Mouse (Mus musculus) liver, postnatal 0 days (tissue): ENCODE measurements around the gene Kat2a. TPM values are rescaled to one million over a fixed set of nuclear protein-coding genes. Genes with fewer than 3 reads are reported as not detected.

ENCODE experiments used
- ATAC-seq: fragments of 200-750 bp; cut with Nextera tagmentation; 2 replicates; pipeline ENCODE4 v1.8.0; 2017; ENCODE audit warnings: mild to moderate bottlenecking, moderate library complexity
- DNase-seq: peaks from one replicate; pipeline ENCODE4 v3.0.0-alpha.2; 2016
- H3K27ac ChIP-seq: fragments of 300-500 bp; sonication (generic); 2 replicates; pipeline ENCODE4 v1.5.1; 2014; ENCODE audit warnings: antibody characterized with exemption, moderate library complexity, mild to moderate bottlenecking, low read depth
- H3K27me3 ChIP-seq: fragments of 300-500 bp; sonication (generic); 2 replicates; pipeline ENCODE4 v1.6.1; 2014; ENCODE audit warnings: low read length, control low read depth, mixed read lengths; ENCODE audit not compliant: insufficient read depth
- H3K36me3 ChIP-seq: fragments of 300-500 bp; sonication (generic); replicated peaks from 2 replicates; pipeline ENCODE4 v1.6.1; 2014; ENCODE audit warnings: mild to moderate bottlenecking, control low read depth, low read length, moderate library complexity, mixed read lengths; ENCODE audit not compliant: insufficient read depth
- H3K4me1 ChIP-seq: fragments of 300-500 bp; sonication (generic); 2 replicates; pipeline ENCODE4 v1.6.1; 2014; ENCODE audit warnings: antibody characterized with exemption, mild to moderate bottlenecking, control low read depth; ENCODE audit not compliant: insufficient read depth
- H3K4me2 ChIP-seq: fragments of 300-500 bp; sonication (generic); 2 replicates; pipeline ENCODE4 v1.6.1; 2014; ENCODE audit warnings: low read depth, mild to moderate bottlenecking, low read length, moderate library complexity, mixed read lengths
- H3K4me3 ChIP-seq: fragments of 300-500 bp; sonication (generic); 2 replicates; pipeline ENCODE4 v1.5.1; 2014; ENCODE audit warnings: low read depth, low read length
- H3K9ac ChIP-seq: fragments of 300-500 bp; sonication (generic); replicated peaks from 2 replicates; pipeline ENCODE4 v1.6.1; 2014; ENCODE audit warnings: mild to moderate bottlenecking, moderate library complexity
- H3K9me3 ChIP-seq: fragments of 300-500 bp; sonication (generic); 2 replicates; pipeline ENCODE4 v1.6.1; 2016; ENCODE audit warnings: mild to moderate bottlenecking, control low read depth, low read length, mixed read lengths
- CTCF ChIP-seq: sonication (generic); IDR thresholded peaks from 2 replicates; pipeline ENCODE4 v1.5.1; 2016; ENCODE audit warnings: antibody characterized with exemption, low read depth
- EP300 ChIP-seq: IDR thresholded peaks from 2 replicates; pipeline ENCODE4 v1.6.1; 2016; ENCODE audit warnings: antibody characterized with exemption, low read depth, mild to moderate bottlenecking
- WGBS: fragments of 180-500 bp; shearing (Covaris S2); extraction: QIAGEN DNeasy Blood & Tissue Kit; methylation state at CpG from one replicate; pipeline ENCODE4 v1.1.7; 2014; ENCODE audit not compliant: insufficient replicate concordance; 5-methylcytosine and 5-hydroxymethylcytosine counted together
- polyA plus RNA-seq: library from polyadenylated mRNA; unstranded; fragments of >200 nt; fragmentation: Nextera tagmentation; extraction: Ambion mirVana; gene quantifications from 2 replicates; pipeline ENCODE4 v1.2.1, GENCODE M21; 2015

Gene Kat2a
- 8.5 and 9.2 TPM in 2 replicates for polyA plus RNA-seq

GRCm38 (mm10) chr11:100711783-100712615 lies at the start of gene Kat2a:
TSS of gene Kat2a (minus strand) at chr11:100712465.
- peaks cover 35% of the 10 kb centered on the region for H3K36me3 ChIP-seq
- H3K4me1 ChIP-seq = peaks cover 28% of the 10 kb centered on the region
- DNase-seq (peak; percentile 84), ATAC-seq (peak; percentile 78)
- H3K9me3 ChIP-seq = no peaks in the 10 kb centered on the region
- no peak for TF ChIP-seq CTCF
- TF ChIP-seq EP300 = no peak
- H3K27me3 ChIP-seq = no peaks in the 10 kb centered on the region
- H3K4me2 ChIP-seq = peak within 1 kb of the TSS; percentile 99
- H3K9ac ChIP-seq = peak within 1 kb of the TSS; percentile 91
- peak within 1 kb of the TSS; percentile 69 for H3K27ac ChIP-seq
- H3K4me3 ChIP-seq = peak within 1 kb of the TSS; percentile 95
- 1% methylated on average over 37 of the region's 48 CpGs for WGBS

GRCm38 (mm10) chr11:100761547-100762045 lies 49.3 kb upstream of the Kat2a start:
- ATAC-seq = peak; percentile 84
- Histone ChIP-seq H3K36me3 (no peaks in the 10 kb centered on the region), H3K4me1 (peaks cover 15% of the 10 kb centered on the region), H3K27me3 (peaks cover 40% of the 10 kb centered on the region), H3K9ac (0 out of 2 replicates have a peak overlapping the region, but pooled peaks have one; percentile 44), H3K4me3 (peak overlapping the region; percentile 42), H3K9me3 (no peaks in the 10 kb centered on the region), H3K4me2 (peak overlapping the region; percentile 70), H3K27ac (no peak overlapping the region)
- peak; percentile 73 for TF ChIP-seq CTCF
- no peak for TF ChIP-seq EP300
- peak; percentile 90 for DNase-seq
- WGBS = under 1% methylated on average over 27 of the region's 27 CpGs

GRCm38 (mm10) chr11:100759611-100760233 lies 47.5 kb upstream of the Kat2a start, which contains the start of gene Kcnh4:
TSS of gene Kcnh4 (minus strand) at chr11:100759942.
- WGBS = 2% methylated on average over 44 of the region's 51 CpGs
- H3K9ac ChIP-seq = no peak within 1 kb of the TSS
- H3K27ac ChIP-seq = no peak within 1 kb of the TSS
- no peak for TF ChIP-seq EP300
- peak; percentile 42 for TF ChIP-seq CTCF
- DNase-seq = peak; percentile 72
- peaks cover 15% of the 10 kb centered on the region for H3K4me1 ChIP-seq
- ATAC-seq = peak; percentile 46
- peaks cover 40% of the 10 kb centered on the region for H3K27me3 ChIP-seq
- no peaks in the 10 kb centered on the region for H3K36me3 ChIP-seq
- H3K4me2 ChIP-seq = peak within 1 kb of the TSS; percentile 70
- H3K9me3 ChIP-seq = no peaks in the 10 kb centered on the region
- H3K4me3 ChIP-seq = peak within 1 kb of the TSS; percentile 40

- WGBS = 2% methylated on average over 35 of the region's 35 CpGs
- H3K9ac ChIP-seq = no peak overlapping the region
- H3K4me1 ChIP-seq = peaks cover 15% of the 10 kb centered on the region
- H3K4me2 ChIP-seq = peak overlapping the region; percentile 70
- peak overlapping the region; percentile 40 for H3K4me3 ChIP-seq
- ATAC-seq = no peak
- no peaks in the 10 kb centered on the region for H3K9me3 ChIP-seq
- no peaks in the 10 kb centered on the region for H3K36me3 ChIP-seq
- H3K27me3 ChIP-seq = peaks cover 40% of the 10 kb centered on the region
- TF ChIP-seq CTCF = no peak
- TF ChIP-seq EP300 = no peak
- H3K27ac ChIP-seq = no peak overlapping the region
- DNase-seq = peak; percentile 63
These were observed 46.7 kb upstream of the Kat2a start for GRCm38 (mm10) chr11:100758707-100759610.

- DNase-seq = no peak
- Histone ChIP-seq H3K27ac (no peak overlapping the region), H3K9me3 (no peaks in the 10 kb centered on the region), H3K4me3 (no peak overlapping the region), H3K9ac (no peak overlapping the region), H3K27me3 (peaks cover 40% of the 10 kb centered on the region), H3K4me2 (no peak overlapping the region), H3K4me1 (peaks cover 15% of the 10 kb centered on the region), H3K36me3 (no peaks in the 10 kb centered on the region)
- TF ChIP-seq EP300 (no peak), CTCF (no peak)
- WGBS = 68% methylated on average over 12 of the region's 12 CpGs
- no peak for ATAC-seq
These were observed 45.3 kb upstream of the Kat2a start for GRCm38 (mm10) chr11:100757566-100757965.
